Mouse (Mus musculus) ES-E14 (cell line): Measurements from ENCODE around the gene Cep63. TPM values are rescaled to one million over a fixed set of nuclear protein-coding genes. Genes with fewer than 3 reads are reported as not detected.

Experiments used
- DNase-seq: peaks from one replicate; pipeline ENCODE4 v3.0.0-alpha.2; 2013; ENCODE audit warnings: low read depth, low spot score
- H3K27ac ChIP-seq: 2 replicates; pipeline ENCODE4 v1.5.1; 2012; ENCODE audit warnings: low read depth, mild to moderate bottlenecking, low read length, moderate library complexity, mixed read lengths; ENCODE audit not compliant: poor library complexity, insufficient read depth, severe bottlenecking
- H3K36me3 ChIP-seq: 2 replicates; pipeline ENCODE4 v1.6.1; 2012; ENCODE audit warnings: mild to moderate bottlenecking, low read length, moderate library complexity, mixed read lengths; ENCODE audit not compliant: control insufficient read depth, poor library complexity, insufficient read depth, severe bottlenecking
- H3K4me1 ChIP-seq, 2 experiments: fragments of 150-350 bp in 1 of 2; sonication (generic) in 1 of 2; 2 replicates each; pipeline ENCODE4 v1.6.1; 2012; ENCODE audit warnings: low read length in 2 of 2, mild to moderate bottlenecking in 1 of 2, mixed read lengths in 1 of 2; ENCODE audit not compliant: control insufficient read depth in 2 of 2, insufficient read depth in 2 of 2, poor library complexity in 1 of 2
- H3K4me3 ChIP-seq, 2 experiments: fragments of 150-350 bp in 1 of 2; sonication (generic) in 1 of 2; 2 replicates each; pipeline ENCODE4 v1.5.1; 2012; ENCODE audit warnings: low read length in 2 of 2, low read depth in 1 of 2, mild to moderate bottlenecking in 1 of 2, mixed read lengths in 1 of 2; ENCODE audit not compliant: insufficient read depth in 1 of 2, poor library complexity in 1 of 2, severe bottlenecking in 1 of 2
- H3K9ac ChIP-seq: 2 replicates; pipeline ENCODE4 v1.6.1; 2012; ENCODE audit warnings: low read depth, mild to moderate bottlenecking, low read length, mixed read lengths; ENCODE audit not compliant: poor library complexity, insufficient read depth, severe bottlenecking
- H3K9me3 ChIP-seq: fragments of 150-350 bp; sonication (generic); 2 replicates; pipeline ENCODE4 v1.6.1; 2012; ENCODE audit warnings: low read depth, mild to moderate bottlenecking, low read length; ENCODE audit not compliant: control insufficient read depth, insufficient read depth
- CHD2 ChIP-seq: IDR thresholded peaks from 2 replicates; pipeline ENCODE4 v1.6.1; 2014; ENCODE audit warnings: mild to moderate bottlenecking, low read depth, low read length, inconsistent platforms
- HCFC1 ChIP-seq: IDR thresholded peaks from 2 replicates; pipeline ENCODE4 v1.6.1; 2012; ENCODE audit warnings: low read length, inconsistent platforms, borderline replicate concordance; ENCODE audit not compliant: insufficient read depth
- MAFK ChIP-seq: IDR thresholded peaks from 2 replicates; pipeline ENCODE4 v1.6.1; 2014; ENCODE audit warnings: mild to moderate bottlenecking, low read depth, low read length, inconsistent platforms; ENCODE audit not compliant: insufficient read depth
- ZC3H11A ChIP-seq: IDR thresholded peaks from 2 replicates; pipeline ENCODE4 v1.6.1; 2012; ENCODE audit warnings: low read depth, mild to moderate bottlenecking, inconsistent platforms, low read length, borderline replicate concordance
- ZNF384 ChIP-seq: IDR thresholded peaks from 2 replicates; pipeline ENCODE4 v1.6.1; 2012; ENCODE audit warnings: low read depth, low read length, inconsistent platforms
- in situ Hi-C, 2 experiments: fragments of 600-800 bp; cut with MboI; formaldehyde crosslinking; loops; one replicate each; pipeline ENCODE4 v1.15.1; 2025; ENCODE audit warnings: low sequenced_read_pairs in 2 of 2, inconsistent platforms in 1 of 2; ENCODE audit not compliant: unreplicated experiment in 2 of 2
- total RNA-seq: library from RNA; depleted of rRNA; stranded (reverse); fragments of 300-350 nt; gene quantifications from 2 replicates; pipeline ENCODE4 v1.2.3, GENCODE M21; 2012

Cep63 gene
- total RNA-seq, 1 experiment: 26.1 TPM

- in situ Hi-C loops: no loop called here
- Histone ChIP-seq H3K27ac (no peak overlapping the region), H3K36me3 (peaks cover 4% of the 10 kb centered on the region; the same call in 1 of the 2 replicates)
Observed at GRCm38 (mm10) chr9:102595662-102596436, 30.5 kb downstream of the Cep63 start.

DNA sequence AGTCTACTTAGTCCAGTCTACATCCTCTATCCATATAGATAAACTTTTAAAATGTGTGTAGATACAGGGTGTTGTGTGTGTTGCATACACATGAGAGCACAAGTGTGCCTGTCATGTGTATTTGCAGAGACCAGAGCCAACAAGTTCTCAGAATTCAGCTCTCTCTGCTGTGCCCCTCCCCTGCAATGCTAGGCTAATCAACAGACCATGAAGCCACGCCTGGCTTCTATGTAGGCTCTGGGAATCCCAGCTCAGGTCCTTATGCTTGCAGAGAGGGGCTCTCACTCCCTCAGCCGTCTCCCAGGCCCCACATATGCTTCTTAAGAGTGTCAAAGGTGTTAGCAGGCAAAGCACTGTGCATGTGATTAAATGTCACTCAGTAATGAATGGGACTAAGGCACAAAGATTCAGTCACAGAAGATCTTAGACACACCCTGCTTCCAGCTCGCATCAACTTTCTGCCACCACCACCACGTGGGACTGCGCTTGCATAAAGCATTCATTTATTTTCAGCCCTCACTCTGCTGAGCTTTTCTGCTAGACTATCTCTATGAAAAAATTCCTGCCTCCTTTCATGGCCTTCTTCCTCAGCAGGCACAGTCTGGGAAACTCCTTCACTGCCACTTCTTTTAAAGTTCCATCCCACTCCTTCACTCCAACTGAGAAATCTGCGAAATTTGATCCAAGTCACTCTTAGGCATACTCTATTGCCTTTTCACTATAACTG, 31.5 kb downstream of the Cep63 start:
- Histone ChIP-seq H3K9ac (no peak overlapping the region), H3K9me3 (no peaks in the 10 kb centered on the region), H3K36me3 (peaks cover 4% of the 10 kb centered on the region; the same call in 1 of the 2 replicates), H3K27ac (no peak overlapping the region), H3K4me3 (no peak overlapping the region), H3K4me1 (no peaks in the 10 kb centered on the region)
- in situ Hi-C loops: no loop called here
- TF ChIP-seq HCFC1 (no peak), ZNF384 (no peak), MAFK (no peak), CHD2 (no peak), ZC3H11A (no peak)
- DNase-seq: no peak

More at GRCm38 (mm10) chr9:102595662-102596436, 30.5 kb downstream of the Cep63 start:
- Histone ChIP-seq H3K4me3 (no peak overlapping the region), H3K9me3 (no peaks in the 10 kb centered on the region), H3K4me1 (no peaks in the 10 kb centered on the region), H3K9ac (no peak overlapping the region)
- DNase-seq: no peak
- no peak for TF ChIP-seq ZNF384
- TF ChIP-seq HCFC1: no peak
- no peak for TF ChIP-seq CHD2
- TF ChIP-seq ZC3H11A: no peak
- TF ChIP-seq MAFK: no peak

DNA sequence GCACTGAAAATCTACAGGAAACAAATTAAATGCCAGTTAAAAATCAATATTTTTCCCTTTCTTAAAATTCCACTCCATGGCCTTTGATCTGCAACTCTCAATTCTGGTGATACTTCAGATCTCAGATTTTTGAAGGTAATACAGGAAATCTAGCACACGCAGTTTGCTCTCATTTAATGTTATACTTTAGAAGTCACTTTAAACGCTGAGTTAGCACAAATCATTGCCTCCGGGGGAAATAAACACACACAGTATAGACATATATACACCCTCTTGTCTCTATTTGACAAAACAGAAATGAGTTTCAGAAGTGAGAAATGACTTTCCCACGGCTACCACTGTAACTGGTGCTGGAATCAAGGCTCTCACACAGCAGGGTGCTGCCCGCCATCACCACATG, 39.0 kb downstream of the Cep63 start:
- Histone ChIP-seq H3K4me3 (no peak overlapping the region), H3K9me3 (no peaks in the 10 kb centered on the region), H3K27ac (no peak overlapping the region), H3K9ac (no peak overlapping the region), H3K36me3 (peaks cover 24% of the 10 kb centered on the region), H3K4me1 (no peaks in the 10 kb centered on the region)
- no peak for DNase-seq
- in situ Hi-C loops: no loop called here
- TF ChIP-seq ZNF384 (no peak), MAFK (peak; percentile 78), ZC3H11A (no peak), HCFC1 (no peak), CHD2 (no peak)

DNA sequence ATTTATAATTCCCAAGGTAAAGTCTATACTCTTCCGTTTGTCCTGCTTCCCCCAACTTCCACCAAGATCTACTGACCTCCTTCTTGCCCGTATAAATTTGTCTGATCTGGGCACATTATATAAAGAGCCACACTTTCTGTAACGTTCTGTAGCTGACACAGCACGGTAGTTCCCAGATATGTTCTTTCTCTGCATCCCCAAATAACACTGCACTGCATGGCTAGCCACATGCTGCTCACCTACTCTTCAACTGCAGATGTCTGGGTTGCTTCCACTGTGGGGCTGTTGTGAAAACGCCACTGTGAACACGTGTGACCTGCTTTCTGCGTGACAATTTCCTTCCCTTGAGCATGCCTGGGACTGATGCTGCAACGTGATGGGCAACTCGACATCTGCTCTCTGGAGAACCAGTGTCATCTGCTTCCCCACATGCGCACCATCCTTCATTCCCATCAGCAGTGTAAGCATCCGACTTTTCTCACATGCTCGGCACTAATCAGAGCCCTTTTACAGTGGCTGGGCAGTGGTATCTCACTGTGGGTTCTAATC, 44.3 kb downstream of the Cep63 start:
- no peaks in the 10 kb centered on the region for H3K4me1 ChIP-seq
- H3K27ac ChIP-seq: no peak overlapping the region
- no peak for TF ChIP-seq ZC3H11A
- TF ChIP-seq ZNF384: no peak
- no peak for TF ChIP-seq MAFK
- no peak for TF ChIP-seq HCFC1
- no peak for TF ChIP-seq CHD2
- H3K36me3 ChIP-seq: peaks cover 12% of the 10 kb centered on the region; the same call in 1 of the 2 replicates
- no peaks in the 10 kb centered on the region for H3K9me3 ChIP-seq
- DNase-seq: no peak
- in situ Hi-C loops: no loop called here
- no peak overlapping the region for H3K9ac ChIP-seq
- no peak overlapping the region for H3K4me3 ChIP-seq
